Mouse (Mus musculus) MEL (cell line): Measurements from ENCODE around the gene Homer2. TPM values are rescaled to one million over a fixed set of nuclear protein-coding genes. Genes with fewer than 3 reads are reported as not detected.

Experiments used
- DNase-seq: peaks from one replicate; pipeline ENCODE4 v3.0.0; 2011; ENCODE audit warnings: low read depth, low spot score
- H3K27ac ChIP-seq: 2 replicates; pipeline ENCODE4 v1.5.1; 2012; ENCODE audit warnings: low read depth, mild to moderate bottlenecking, control low read depth, low read length, moderate library complexity; ENCODE audit not compliant: control insufficient read depth
- H3K27me3 ChIP-seq, 2 experiments: fragments of 150-350 bp in 1 of 2; sonication (generic) in 1 of 2; 2 replicates each; pipeline ENCODE4 v1.6.1; 2012; ENCODE audit warnings: low read length in 2 of 2, mild to moderate bottlenecking in 2 of 2, improper control_type of control experiment in 1 of 2, moderate library complexity in 1 of 2; ENCODE audit not compliant: insufficient read depth in 2 of 2, control insufficient read depth in 1 of 2
- H3K36me3 ChIP-seq, 2 experiments: 2 replicates each; pipeline ENCODE4 v1.6.1; 2012 to 2014; ENCODE audit warnings: low read length in 2 of 2, improper control_type of control experiment in 1 of 2, inconsistent platforms in 1 of 2, mild to moderate bottlenecking in 1 of 2; ENCODE audit not compliant: insufficient read depth in 2 of 2, control insufficient read depth in 1 of 2
- H3K4me1 ChIP-seq, 2 experiments: fragments of 150-350 bp in 1 of 2; sonication (generic) in 1 of 2; 2 replicates each; pipeline ENCODE4 v1.6.1; 2012; ENCODE audit warnings: low read length in 2 of 2, improper control_type of control experiment in 1 of 2, mild to moderate bottlenecking in 1 of 2; ENCODE audit not compliant: insufficient read depth in 2 of 2, control insufficient read depth in 1 of 2
- H3K4me3 ChIP-seq, 2 experiments: fragments of 150-350 bp in 1 of 2; sonication (generic) in 1 of 2; 2 replicates each; pipeline ENCODE4 v1.5.1; 2012; ENCODE audit warnings: low read depth in 2 of 2, low read length in 2 of 2, mild to moderate bottlenecking in 2 of 2, moderate library complexity in 2 of 2, control low read depth in 1 of 2, improper control_type of control experiment in 1 of 2; ENCODE audit not compliant: control insufficient read depth in 1 of 2, insufficient read depth in 1 of 2
- H3K79me2 ChIP-seq: 2 replicates; pipeline ENCODE4 v1.6.1; 2012; ENCODE audit warnings: mild to moderate bottlenecking, low read length, moderate library complexity; ENCODE audit not compliant: control insufficient read depth, poor library complexity, insufficient read depth
- H3K9ac ChIP-seq: 2 replicates; pipeline ENCODE4 v1.6.1; 2012; ENCODE audit warnings: low read depth, mild to moderate bottlenecking, control low read depth, low read length, moderate library complexity; ENCODE audit not compliant: control insufficient read depth, poor library complexity, severe bottlenecking
- H3K9me3 ChIP-seq: fragments of 150-350 bp; sonication (generic); replicated peaks from 2 replicates; pipeline ENCODE4 v1.6.1; 2012; ENCODE audit warnings: mild to moderate bottlenecking, low read length, improper control_type of control experiment, moderate library complexity; ENCODE audit not compliant: insufficient read depth
- BHLHE40 ChIP-seq: IDR thresholded peaks from 2 replicates; pipeline ENCODE4 v1.6.1; 2012; ENCODE audit warnings: low read depth, mild to moderate bottlenecking, inconsistent platforms, low read length, improper control_type of control experiment, borderline replicate concordance
- CHD1 ChIP-seq: IDR thresholded peaks from 2 replicates; pipeline ENCODE4 v1.6.1; 2012; ENCODE audit warnings: low read depth, mild to moderate bottlenecking, inconsistent platforms, low read length, improper control_type of control experiment
- CHD2 ChIP-seq: IDR thresholded peaks from 2 replicates; pipeline ENCODE4 v1.6.1; 2011; ENCODE audit warnings: low read length, improper control_type of control experiment
- CTCF ChIP-seq, 3 experiments: IDR thresholded peaks in 2 of 3; conservative IDR thresholded peaks in 1 of 3; 2 replicates each; pipeline ENCODE4 v1.5.1; 2011 to 2012; ENCODE audit warnings: low read length in 3 of 3, low read depth in 2 of 3, mild to moderate bottlenecking in 2 of 3, improper control_type of control experiment in 1 of 3, inconsistent platforms in 1 of 3, mixed read lengths in 1 of 3, moderate library complexity in 1 of 3; ENCODE audit not compliant: control insufficient read depth in 1 of 3, insufficient read depth in 1 of 3, poor library complexity in 1 of 3, severe bottlenecking in 1 of 3
- E2F4 ChIP-seq: IDR thresholded peaks from 2 replicates; pipeline ENCODE4 v1.6.1; 2011; ENCODE audit warnings: low read depth, low read length, improper control_type of control experiment, borderline replicate concordance
- EP300 ChIP-seq, 2 experiments: IDR thresholded peaks; 2 replicates each; pipeline ENCODE4 v1.6.1; 2011; ENCODE audit warnings: improper control_type of control experiment in 2 of 2, low read length in 2 of 2, low read depth in 1 of 2, mild to moderate bottlenecking in 1 of 2
- ETS1 ChIP-seq: IDR thresholded peaks from 2 replicates; pipeline ENCODE4 v1.6.1; 2012; ENCODE audit warnings: low read depth, mild to moderate bottlenecking, inconsistent platforms, low read length, improper control_type of control experiment, moderate library complexity
- KAT2A ChIP-seq: conservative IDR thresholded peaks from 2 replicates; pipeline ENCODE4 v1.6.1; 2012; ENCODE audit warnings: low read depth, low read length, improper control_type of control experiment, inconsistent platforms
- MAFK ChIP-seq: IDR thresholded peaks from 2 replicates; pipeline ENCODE4 v1.6.1; 2011; ENCODE audit warnings: low read depth, mild to moderate bottlenecking, low read length, improper control_type of control experiment, borderline replicate concordance
- MAX ChIP-seq: IDR thresholded peaks from 2 replicates; pipeline ENCODE4 v1.6.1; 2011; ENCODE audit warnings: low read length, improper control_type of control experiment
- MAZ ChIP-seq: IDR thresholded peaks from 2 replicates; pipeline ENCODE4 v1.6.1; 2012; ENCODE audit warnings: low read depth, mild to moderate bottlenecking, inconsistent platforms, low read length, improper control_type of control experiment
- MEF2A ChIP-seq: IDR thresholded peaks from 2 replicates; pipeline ENCODE4 v1.6.1; 2014; ENCODE audit warnings: low read depth, mild to moderate bottlenecking, inconsistent platforms, low read length, improper control_type of control experiment; ENCODE audit not compliant: poor library complexity, insufficient replicate concordance, severe bottlenecking; ENCODE audit errors: extremely low read depth
- MYC ChIP-seq: IDR thresholded peaks from 2 replicates; pipeline ENCODE4 v1.6.1; 2011; ENCODE audit warnings: low read depth, mild to moderate bottlenecking, low read length, improper control_type of control experiment, moderate library complexity
- NELFE ChIP-seq: IDR thresholded peaks from 2 replicates; pipeline ENCODE4 v1.6.1; 2011; ENCODE audit warnings: low read depth, low read length, improper control_type of control experiment
- NRF1 ChIP-seq: IDR thresholded peaks from 2 replicates; pipeline ENCODE4 v1.6.1; 2014; ENCODE audit warnings: low read depth, mild to moderate bottlenecking, inconsistent platforms, low read length, improper control_type of control experiment, moderate library complexity; ENCODE audit not compliant: poor library complexity, insufficient read depth, severe bottlenecking
- POLR2A ChIP-seq, 2 experiments: IDR thresholded peaks; 2 replicates each; pipeline ENCODE4 v1.6.1; 2011 to 2012; ENCODE audit warnings: low read length in 2 of 2, mild to moderate bottlenecking in 2 of 2, control low read depth in 1 of 2, improper control_type of control experiment in 1 of 2, low read depth in 1 of 2, moderate library complexity in 1 of 2; ENCODE audit not compliant: control insufficient read depth in 1 of 2, insufficient read depth in 1 of 2, poor library complexity in 1 of 2
- POLR2AphosphoS2 ChIP-seq: IDR thresholded peaks from 2 replicates; pipeline ENCODE4 v1.6.1; 2011; ENCODE audit warnings: low read length, improper control_type of control experiment
- POLR2AphosphoS5 ChIP-seq: IDR thresholded peaks from 2 replicates; pipeline ENCODE4 v1.6.1; 2012; ENCODE audit warnings: low read depth, borderline replicate concordance, mild to moderate bottlenecking, inconsistent platforms, low read length, moderate library complexity, mixed read lengths
- RAD21 ChIP-seq: IDR thresholded peaks from 2 replicates; pipeline ENCODE4 v1.6.1; 2011; ENCODE audit warnings: mild to moderate bottlenecking, low read depth, low read length, improper control_type of control experiment
- RCOR1 ChIP-seq: IDR thresholded peaks from 2 replicates; pipeline ENCODE4 v1.6.1; 2012; ENCODE audit warnings: low read depth, mild to moderate bottlenecking, inconsistent platforms, low read length, improper control_type of control experiment
- SIN3A ChIP-seq: IDR thresholded peaks from 2 replicates; pipeline ENCODE4 v1.6.1; 2012; ENCODE audit warnings: low read length, improper control_type of control experiment, inconsistent platforms
- SMC3 ChIP-seq: IDR thresholded peaks from 2 replicates; pipeline ENCODE4 v1.6.1; 2011; ENCODE audit warnings: low read depth, low read length, improper control_type of control experiment
- TAL1 ChIP-seq: IDR thresholded peaks from 2 replicates; pipeline ENCODE4 v1.6.1; 2012; ENCODE audit warnings: mild to moderate bottlenecking, inconsistent platforms, low read length, moderate library complexity, mixed read lengths
- TBP ChIP-seq: IDR thresholded peaks from 2 replicates; pipeline ENCODE4 v1.8.0; 2011; ENCODE audit warnings: low read depth, low read length, improper control_type of control experiment
- TCF12 ChIP-seq: IDR thresholded peaks from 2 replicates; pipeline ENCODE4 v1.6.1; 2014; ENCODE audit warnings: low read depth, mild to moderate bottlenecking, inconsistent platforms, low read length, improper control_type of control experiment, moderate library complexity
- UBTF ChIP-seq: IDR thresholded peaks from 2 replicates; pipeline ENCODE4 v1.6.1; 2012; ENCODE audit warnings: low read depth, mild to moderate bottlenecking, inconsistent platforms, low read length, improper control_type of control experiment, moderate library complexity, borderline replicate concordance; ENCODE audit not compliant: insufficient read depth
- USF2 ChIP-seq, 2 experiments: IDR thresholded peaks; 2 replicates each; pipeline ENCODE4 v1.6.1; 2011 to 2012; ENCODE audit warnings: improper control_type of control experiment in 2 of 2, low read length in 2 of 2, borderline replicate concordance in 1 of 2, inconsistent platforms in 1 of 2, low read depth in 1 of 2, mild to moderate bottlenecking in 1 of 2; ENCODE audit not compliant: insufficient read depth in 1 of 2
- ZKSCAN1 ChIP-seq: IDR thresholded peaks from 2 replicates; pipeline ENCODE4 v1.6.1; 2012; ENCODE audit warnings: low read depth, mild to moderate bottlenecking, inconsistent platforms, low read length, improper control_type of control experiment, moderate library complexity
- ZNF384 ChIP-seq: IDR thresholded peaks from 2 replicates; pipeline ENCODE4 v1.6.1; 2012; ENCODE audit warnings: low read depth, mild to moderate bottlenecking, inconsistent platforms, low read length, improper control_type of control experiment
- polyA plus RNA-seq, 2 experiments: library from polyadenylated mRNA; stranded (reverse) in 1 of 2; unstranded in 1 of 2; fragments of >175 nt in 1 of 2; fragments of >200 nt in 1 of 2; gene quantifications; 2 replicates each; pipeline versions ENCODE4 v1.2.1 to v1.2.4; 2012; ENCODE audit warnings: low replicate concordance in 2 of 2, low read depth in 1 of 2; ENCODE audit not compliant: insufficient read length in 2 of 2, insufficient read depth in 1 of 2, missing spikeins in 1 of 2
- total RNA-seq: library from RNA; depleted of rRNA; stranded (reverse); fragments of 300-350 nt; gene quantifications from 2 replicates; pipeline ENCODE4 v1.2.3, GENCODE M21; 2012

Homer2 gene
- total and polyA plus RNA-seq, 3 experiments, result 18.4 to 39.0 TPM; not detected in 1

DNA sequence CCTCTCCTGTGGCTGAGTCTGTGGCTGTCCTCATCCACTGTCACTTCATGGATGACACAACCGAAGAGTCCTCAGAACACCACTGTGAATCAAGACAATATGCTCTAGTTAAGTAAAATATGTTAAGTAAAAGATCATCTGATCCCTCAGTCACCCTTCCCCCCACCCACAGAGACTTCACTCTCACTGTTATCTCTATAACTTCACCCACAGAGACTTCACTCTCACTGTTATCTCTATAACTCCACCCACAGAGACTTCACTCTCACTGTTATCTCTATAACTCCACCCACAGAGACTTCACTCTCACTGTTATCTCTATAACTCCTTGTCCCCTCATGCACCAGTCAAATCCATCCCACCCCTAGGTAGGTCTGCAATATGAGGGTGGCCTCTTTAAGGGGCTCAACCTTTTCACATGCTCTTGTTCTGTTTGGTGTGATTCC lies 11.9 kb upstream of the Homer2 start (continued):
- TF ChIP-seq POLR2AphosphoS5 (no peak), POLR2AphosphoS2 (peak; percentile 71; the same call in 1 of the 2 replicates), MAX (no peak), ZNF384 (no peak; the same call in 1 of the 2 replicates), UBTF (no peak), CHD2 (peak; percentile 73), E2F4 (no peak), NELFE (peak; percentile 50), CHD1 (no peak), ETS1 (peak; percentile 90), TBP (peak; percentile 64), SMC3 (no peak), TAL1 (peak; percentile 77; the same call in 1 of the 2 replicates), RCOR1 (peak; percentile 82), KAT2A (0 out of 2 replicates have a peak, but pooled peaks have one; percentile 39), RAD21 (no peak), SIN3A (peak; percentile 76), MAZ (peak; percentile 70; the same call in 1 of the 2 replicates), ZKSCAN1 (no peak)
- TF ChIP-seq, all 39 proteins: peak for 23

- H3K4me3 ChIP-seq, result peak overlapping the region; percentile 49 to 56
- H3K27ac ChIP-seq, result peak overlapping the region; percentile 98
- peaks cover 13 to 23% of the 10 kb centered on the region in 2 experiments for H3K4me1 ChIP-seq
Observed at GRCm38 (mm10) chr7:81718657-81719056, 11.3 kb upstream of the Homer2 start.

More at GRCm38 (mm10) chr7:81718657-81719056, 11.3 kb upstream of the Homer2 start:
- H3K36me3 ChIP-seq, result peaks cover 0 to 37% of the 10 kb centered on the region in 2 experiments; a peak in 2 of 4 replicates
- no peak for DNase-seq
- H3K9ac ChIP-seq, result peak overlapping the region; percentile 61
- no peaks in the 10 kb centered on the region for H3K27me3 ChIP-seq
- TF ChIP-seq NRF1 (no peak), TCF12 (no peak), MEF2A (no peak), NELFE (no peak), RAD21 (no peak), POLR2AphosphoS5 (no peak), MYC (no peak), ZNF384 (no peak), UBTF (no peak), RCOR1 (no peak), USF2 (IDR thresholded peaks at IDR 0.05; ENCODE audit: borderline replicate concordance in 1 of 2, insufficient read depth in 1 of 2, low read depth in 1 of 2, low read length in 2 of 2) (no peak), BHLHE40 (no peak), CTCF (IDR thresholded peaks at IDR 0.05 in 2 of 3, conservative IDR thresholded peaks at IDR 0.05 in 1 of 3; ENCODE audit: control insufficient read depth in 1 of 3, insufficient read depth in 1 of 3, low read depth in 2 of 3, low read length in 3 of 3, poor library complexity in 1 of 3, severe bottlenecking in 1 of 3) (no peak), KAT2A (no peak), E2F4 (no peak), POLR2A (IDR thresholded peaks at IDR 0.05; ENCODE audit: control insufficient read depth in 1 of 2, insufficient read depth in 1 of 2, low read depth in 1 of 2, low read length in 2 of 2, poor library complexity in 1 of 2) (no peak), MAFK (no peak), EP300 (IDR thresholded peaks at IDR 0.05; ENCODE audit: low read depth in 1 of 2, low read length in 2 of 2) (no peak), CHD2 (no peak)
- TF ChIP-seq, all 39 proteins: peak for 0
- Histone ChIP-seq H3K79me2 (peaks cover 9% of the 10 kb centered on the region), H3K9me3 (no peaks in the 10 kb centered on the region)
